ENCODE assay signal across 18 mouse cellular contexts in genomic region chr9:63595032-63595431, GRCm38 (mm10). TPM values are rescaled to one million over a fixed set of nuclear protein-coding genes. Genes with fewer than 3 reads are reported as not detected.
"Had no signal": no experiment of that assay in that cellular context is flagged by ENCODE, and none has a peak within 500 bp of the region (broad histone marks: within the 10 kb centered on the region; RNA-seq: fewer than 3 reads in every experiment).

No protein-coding gene starts in this region.

- H3K27me3 ChIP-seq: liver, embryonic 13.5 days; lung, embryonic 15.5 days; midbrain, embryonic 13.5 days; neural tube, embryonic 12.5 days; stomach, embryonic 15.5 days had no signal

- H3K36me3 ChIP-seq: liver, embryonic 13.5 days; lung, embryonic 15.5 days; midbrain, embryonic 13.5 days; neural tube, embryonic 12.5 days; stomach, embryonic 15.5 days had no signal

- H3K4me1 ChIP-seq: liver, embryonic 13.5 days; midbrain, embryonic 13.5 days; neural tube, embryonic 12.5 days; stomach, embryonic 15.5 days had no signal

- H3K9ac ChIP-seq: liver, embryonic 13.5 days; liver, postnatal 0 days; lung, embryonic 15.5 days; midbrain, embryonic 13.5 days; neural tube, embryonic 12.5 days; stomach, embryonic 15.5 days had no signal

- DNase-seq: kidney, adult 18-20 months; kidney, postnatal 10 days; liver; liver, embryonic 13.5 days; liver, postnatal 0 days; lung, postnatal 14 days; retina, postnatal 1 day; right cerebral cortex, postnatal 4 days; spleen, adult 18-20 months; thymus, postnatal 36 days had no signal

- H3K4me3 ChIP-seq: liver, embryonic 13.5 days; lung, embryonic 15.5 days; midbrain, embryonic 13.5 days; myocyte; neural tube, embryonic 12.5 days; stomach, embryonic 15.5 days had no signal

- H3K9me3 ChIP-seq: liver, embryonic 13.5 days; lung, embryonic 15.5 days; midbrain, embryonic 13.5 days; neural tube, embryonic 12.5 days; stomach, embryonic 15.5 days had no signal

- H3K27ac ChIP-seq: hindbrain, postnatal 0 days; liver, embryonic 13.5 days; lung, embryonic 15.5 days; midbrain, embryonic 13.5 days; neural tube, embryonic 12.5 days; stomach, embryonic 15.5 days had no signal

- ATAC-seq: hindbrain, postnatal 0 days; liver, postnatal 0 days; midbrain, embryonic 13.5 days had no signal

- H3K4me2 ChIP-seq: liver, embryonic 13.5 days; lung, embryonic 15.5 days; midbrain, embryonic 13.5 days; neural tube, embryonic 12.5 days; stomach, embryonic 15.5 days had no signal

RNA-seq across cellular contexts. Expression of gene Iqch, which starts 7.3 kb away (rescaled TPM):
- total RNA-seq: neutrophil, adult 5-6 weeks had no signal
- polyA plus RNA-seq: large intestine, adult 2 months; liver, embryonic 13.5 days; myocyte had no signal
